Mouse (Mus musculus): ENCODE data around the gene Ankrd11. TPM values are rescaled to one million over a fixed set of nuclear protein-coding genes. Genes with fewer than 3 reads are reported as not detected.

The Ankrd11 gene
- total and polyA plus RNA-seq, 3 experiments = 49.2 to 235 (median 87.7) TPM

- H3K9ac ChIP-seq (ENCODE audit: control insufficient read depth, low read depth, low read length, poor library complexity, severe bottlenecking) = no peak overlapping the region
Measured at GRCm38 (mm10) chr8:122916766-122917165, 125.3 kb downstream of the Ankrd11 start.

GRCm38 (mm10) chr8:122912871-122913270 lies 129.2 kb downstream of the Ankrd11 start:
- Histone ChIP-seq H3K9me3 (replicated peaks; ENCODE audit: insufficient read depth, low read length) (no peaks in the 10 kb centered on the region), H3K4me1 (ENCODE audit: control insufficient read depth in 1 of 2, insufficient read depth in 2 of 2, low read length in 2 of 2) (0 out of 4 replicates have a peak, but pooled peaks cover 0 to 2% of the 10 kb centered on the region in 2 experiments), H3K9ac (ENCODE audit: control insufficient read depth, low read depth, low read length, poor library complexity, severe bottlenecking) (no peak overlapping the region), H3K27me3 (ENCODE audit: control insufficient read depth in 1 of 2, insufficient read depth in 2 of 2, low read length in 2 of 2) (no peaks in the 10 kb centered on the region), H3K4me3 (ENCODE audit: control insufficient read depth in 1 of 2, insufficient read depth in 1 of 2, low read depth in 2 of 2, low read length in 2 of 2) (no peak overlapping the region), H3K79me2 (ENCODE audit: control insufficient read depth, insufficient read depth, low read length, poor library complexity) (peaks cover 16% of the 10 kb centered on the region), H3K27ac (ENCODE audit: control insufficient read depth, low read depth, low read length) (no peak overlapping the region), H3K36me3 (ENCODE audit: control insufficient read depth in 1 of 2, insufficient read depth in 2 of 2, low read length in 2 of 2) (peaks cover 0 to 10% of the 10 kb centered on the region in 2 experiments; a peak in 3 of 4 replicates)
- no peak for DNase-seq (ENCODE audit: low read depth, low spot score)
- TF ChIP-seq MXI1 (IDR thresholded peaks at IDR 0.05; ENCODE audit: low read depth, low read length) (no peak), POLR2A (IDR thresholded peaks at IDR 0.05; ENCODE audit: control insufficient read depth in 1 of 2, insufficient read depth in 1 of 2, low read depth in 1 of 2, low read length in 2 of 2, poor library complexity in 1 of 2) (no peak), SMC3 (IDR thresholded peaks at IDR 0.05; ENCODE audit: low read depth, low read length) (no peak)

More at GRCm38 (mm10) chr8:122916766-122917165, 125.3 kb downstream of the Ankrd11 start:
- no peak overlapping the region for H3K4me3 ChIP-seq (ENCODE audit: control insufficient read depth in 1 of 2, insufficient read depth in 1 of 2, low read depth in 2 of 2, low read length in 2 of 2)
- H3K27me3 ChIP-seq (ENCODE audit: control insufficient read depth in 1 of 2, insufficient read depth in 2 of 2, low read length in 2 of 2) = no peaks in the 10 kb centered on the region
- TF ChIP-seq MEF2A (IDR thresholded peaks at IDR 0.05; ENCODE audit: extremely low read depth, insufficient replicate concordance, low read depth, low read length, poor library complexity, severe bottlenecking) = no peak
- no peak for TF ChIP-seq MAZ (IDR thresholded peaks at IDR 0.05; ENCODE audit: low read depth, low read length)
- TF ChIP-seq ZC3H11A (IDR thresholded peaks at IDR 0.05; ENCODE audit: low read depth, low read length) = no peak
- TF ChIP-seq TCF12 (IDR thresholded peaks at IDR 0.05; ENCODE audit: low read depth, low read length) = no peak
- no peak for TF ChIP-seq EP300 (IDR thresholded peaks at IDR 0.05; ENCODE audit: low read depth in 1 of 2, low read length in 2 of 2)
- no peak for TF ChIP-seq E2F4 (IDR thresholded peaks at IDR 0.05; ENCODE audit: borderline replicate concordance, low read depth, low read length)
- no peak for TF ChIP-seq USF2 (IDR thresholded peaks at IDR 0.05; ENCODE audit: borderline replicate concordance in 1 of 2, insufficient read depth in 1 of 2, low read depth in 1 of 2, low read length in 2 of 2)
- no peak for TF ChIP-seq USF1 (IDR thresholded peaks at IDR 0.05; ENCODE audit: low read depth, low read length)
- no peak for TF ChIP-seq MAX (IDR thresholded peaks at IDR 0.05; ENCODE audit: low read length)
- no peak for TF ChIP-seq MXI1 (IDR thresholded peaks at IDR 0.05; ENCODE audit: low read depth, low read length)
- no peak for TF ChIP-seq KAT2A (conservative IDR thresholded peaks at IDR 0.05; ENCODE audit: low read depth, low read length)
- TF ChIP-seq TAL1 (IDR thresholded peaks at IDR 0.05; ENCODE audit: low read length) = no peak
- no peak for TF ChIP-seq ELF1 (IDR thresholded peaks at IDR 0.05; ENCODE audit: low read depth, low read length)
- no peak for TF ChIP-seq TBP (IDR thresholded peaks at IDR 0.05; ENCODE audit: low read depth, low read length)
- no peak for TF ChIP-seq SIN3A (IDR thresholded peaks at IDR 0.05; ENCODE audit: low read length)
- no peak for TF ChIP-seq ZMIZ1 (IDR thresholded peaks at IDR 0.05; ENCODE audit: low read depth, low read length)
- no peak for TF ChIP-seq ETS1 (IDR thresholded peaks at IDR 0.05; ENCODE audit: low read depth, low read length)
- no peak for TF ChIP-seq GABPA (IDR thresholded peaks at IDR 0.05; ENCODE audit: low read depth, low read length)
- peaks cover 9 to 10% of the 10 kb centered on the region in 2 experiments for H3K36me3 ChIP-seq (ENCODE audit: control insufficient read depth in 1 of 2, insufficient read depth in 2 of 2, low read length in 2 of 2)
- no peak overlapping the region for H3K27ac ChIP-seq (ENCODE audit: control insufficient read depth, low read depth, low read length)
- no peak for DNase-seq (ENCODE audit: low read depth, low spot score)
- H3K4me1 ChIP-seq (ENCODE audit: control insufficient read depth in 1 of 2, insufficient read depth in 2 of 2, low read length in 2 of 2) = peaks cover 2 to 16% of the 10 kb centered on the region in 2 experiments; a peak in 2 of 4 replicates
- no peaks in the 10 kb centered on the region for H3K9me3 ChIP-seq (replicated peaks; ENCODE audit: insufficient read depth, low read length)
- peaks cover 48% of the 10 kb centered on the region for H3K79me2 ChIP-seq (ENCODE audit: control insufficient read depth, insufficient read depth, low read length, poor library complexity)
